Mouse (Mus musculus): ENCODE data around the gene Kti12. TPM values are rescaled to one million over a fixed set of nuclear protein-coding genes. Genes with fewer than 3 reads are reported as not detected.

The Kti12 gene
- polyA plus RNA-seq, 1 experiment from 2014 or later: 74.7 TPM

DNA sequence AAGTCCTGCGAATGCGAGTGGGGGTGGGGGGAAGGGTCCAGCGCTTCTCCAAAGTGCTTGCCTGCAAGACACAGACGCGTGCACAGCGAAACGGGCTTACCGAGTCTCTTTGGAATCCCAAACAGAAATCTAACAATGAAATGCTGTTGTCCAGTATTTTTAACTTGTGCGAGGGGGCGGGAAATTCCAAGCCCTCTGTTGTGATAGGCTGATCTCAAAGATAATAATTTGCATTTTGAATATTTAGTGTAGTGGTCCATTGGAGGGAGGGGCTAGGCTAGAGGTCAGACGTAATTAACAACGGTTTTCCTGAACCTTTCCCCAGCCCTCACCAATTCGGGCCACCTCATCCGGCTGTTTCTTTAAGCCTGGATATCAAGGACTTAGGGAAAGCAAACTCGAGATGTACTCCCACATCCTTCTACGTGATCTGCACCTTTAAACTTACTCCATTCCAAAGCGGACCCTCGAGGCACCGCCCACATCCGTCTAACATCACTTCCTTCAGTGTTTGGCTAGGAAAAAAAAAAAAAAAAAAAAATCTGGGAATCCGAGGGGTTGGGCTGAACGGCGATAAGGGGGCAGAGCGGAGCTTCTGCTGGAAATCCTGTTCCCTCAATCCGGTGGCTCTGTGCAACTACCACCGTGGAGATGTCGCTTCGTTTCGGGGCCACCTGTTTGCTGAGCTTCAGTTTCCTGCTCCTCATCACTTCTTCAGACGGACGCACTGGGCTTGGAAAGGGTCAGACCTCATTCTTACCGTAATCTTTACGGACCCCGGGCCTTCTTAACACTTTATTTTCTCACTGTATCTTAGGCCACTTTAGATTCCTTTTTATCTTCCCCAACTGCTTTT, 13.2 kb upstream of the Kti12 start, which contains the start of gene Txndc12:
Gene Txndc12 (plus strand): TSS at position 487 of the 856 bp plus-strand sequence.
- WGBS (ENCODE audit: insufficient replicate concordance): under 1% methylated on average over 34 of the region's 34 CpGs
- peak within 1 kb of the TSS; percentile 97 for H3K4me3 ChIP-seq

DNA sequence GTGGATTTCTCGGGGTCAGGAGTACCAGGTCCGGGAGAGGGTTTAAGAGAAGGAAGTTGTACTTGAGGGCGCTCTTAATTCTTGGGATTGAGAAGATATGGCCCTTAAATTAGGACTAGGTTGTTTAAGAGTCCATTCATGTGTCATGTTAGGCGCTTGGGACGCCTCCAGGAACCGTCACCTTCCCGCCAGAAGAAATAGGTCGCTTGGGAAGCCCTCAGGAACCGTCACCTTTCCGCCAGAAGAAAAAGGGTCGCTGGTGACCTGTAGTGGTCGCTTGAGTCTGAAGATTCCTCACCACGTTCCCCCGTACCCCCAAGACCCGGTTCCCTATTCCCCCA, 12.6 kb upstream of the Kti12 start:
- ATAC-seq: no peak
- peak overlapping the region; percentile 94 for H3K4me2 ChIP-seq
- peak overlapping the region; percentile 97 for H3K9ac ChIP-seq
- peak overlapping the region; percentile 94 for H3K27ac ChIP-seq
- no peaks in the 10 kb centered on the region for H3K9me3 ChIP-seq (replicated peaks)
- 2% methylated on average over 15 of the region's 15 CpGs for WGBS (ENCODE audit: insufficient replicate concordance)
- H3K27me3 ChIP-seq (replicated peaks): no peaks in the 10 kb centered on the region
- peaks cover 5% of the 10 kb centered on the region for H3K36me3 ChIP-seq
- peak overlapping the region; percentile 97 for H3K4me3 ChIP-seq
- H3K4me1 ChIP-seq: peaks cover 39% of the 10 kb centered on the region

More for the DNA sequence above, 13.2 kb upstream of the Kti12 start, which contains the start of gene Txndc12:
- Histone ChIP-seq H3K9ac (peak within 1 kb of the TSS; percentile 97), H3K27ac (peak within 1 kb of the TSS; percentile 94), H3K36me3 (peaks cover 11% of the 10 kb centered on the region), H3K4me1 (peaks cover 39% of the 10 kb centered on the region), H3K4me2 (peak within 1 kb of the TSS; percentile 94), H3K9me3 (replicated peaks) (no peaks in the 10 kb centered on the region), H3K27me3 (replicated peaks) (no peaks in the 10 kb centered on the region)
- ATAC-seq: peak; percentile 36

DNA sequence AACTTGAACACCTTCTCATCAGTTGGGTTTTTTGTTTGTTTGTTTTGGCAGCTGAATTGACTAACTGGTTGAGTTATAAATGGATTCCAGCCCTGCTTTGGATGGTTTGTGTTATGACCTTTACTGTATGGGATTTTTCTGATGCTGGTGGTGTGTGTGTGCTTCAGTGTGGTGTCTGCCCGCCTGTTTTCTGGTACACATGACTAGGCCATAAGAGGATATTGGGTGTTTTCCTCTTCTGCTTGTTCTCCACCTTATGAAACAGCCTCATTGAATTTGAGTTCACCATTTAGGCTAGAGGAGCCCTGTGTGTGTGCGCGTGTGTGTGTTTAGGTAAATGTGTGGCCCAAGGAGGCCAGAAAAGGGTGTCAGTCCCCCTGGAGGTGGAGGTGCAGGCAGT, 12.1 kb upstream of the Kti12 start:
- Histone ChIP-seq H3K4me2 (peak overlapping the region; percentile 94), H3K27ac (peak overlapping the region; percentile 94), H3K4me3 (peak overlapping the region; percentile 97), H3K9ac (peak overlapping the region; percentile 97), H3K9me3 (replicated peaks) (no peaks in the 10 kb centered on the region), H3K27me3 (replicated peaks) (no peaks in the 10 kb centered on the region), H3K36me3 (no peaks in the 10 kb centered on the region), H3K4me1 (peaks cover 39% of the 10 kb centered on the region)
- ATAC-seq: no peak
- WGBS (ENCODE audit: insufficient replicate concordance): 65% methylated on average over 3 of the region's 3 CpGs

DNA sequence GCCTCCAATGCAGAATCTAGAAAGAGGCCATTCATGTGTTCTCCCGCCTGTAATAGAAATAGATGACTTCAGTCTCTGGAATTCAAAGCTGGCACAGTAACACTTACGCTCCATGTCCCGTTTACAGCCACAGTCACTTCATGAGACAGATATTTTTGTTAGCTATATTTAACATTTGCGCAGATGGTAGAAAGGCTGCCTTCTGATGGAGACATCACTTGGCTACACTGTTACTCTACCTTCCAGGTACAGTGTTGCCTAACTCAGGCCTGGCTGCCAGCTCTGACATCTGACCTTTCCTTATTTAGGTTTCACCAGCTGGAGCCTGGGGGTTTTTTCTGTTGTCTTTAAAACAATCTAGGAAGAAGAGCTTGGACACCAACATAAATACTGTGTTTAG, 9.6 kb upstream of the Kti12 start:
- Histone ChIP-seq H3K4me2 (no peak overlapping the region), H3K36me3 (no peaks in the 10 kb centered on the region), H3K4me3 (no peak overlapping the region), H3K9ac (no peak overlapping the region), H3K27me3 (replicated peaks) (no peaks in the 10 kb centered on the region), H3K9me3 (replicated peaks) (no peaks in the 10 kb centered on the region), H3K4me1 (peaks cover 22% of the 10 kb centered on the region), H3K27ac (no peak overlapping the region)
- ATAC-seq: no peak
- 81% methylated on average over 4 of the region's 4 CpGs for WGBS (ENCODE audit: insufficient replicate concordance)

DNA sequence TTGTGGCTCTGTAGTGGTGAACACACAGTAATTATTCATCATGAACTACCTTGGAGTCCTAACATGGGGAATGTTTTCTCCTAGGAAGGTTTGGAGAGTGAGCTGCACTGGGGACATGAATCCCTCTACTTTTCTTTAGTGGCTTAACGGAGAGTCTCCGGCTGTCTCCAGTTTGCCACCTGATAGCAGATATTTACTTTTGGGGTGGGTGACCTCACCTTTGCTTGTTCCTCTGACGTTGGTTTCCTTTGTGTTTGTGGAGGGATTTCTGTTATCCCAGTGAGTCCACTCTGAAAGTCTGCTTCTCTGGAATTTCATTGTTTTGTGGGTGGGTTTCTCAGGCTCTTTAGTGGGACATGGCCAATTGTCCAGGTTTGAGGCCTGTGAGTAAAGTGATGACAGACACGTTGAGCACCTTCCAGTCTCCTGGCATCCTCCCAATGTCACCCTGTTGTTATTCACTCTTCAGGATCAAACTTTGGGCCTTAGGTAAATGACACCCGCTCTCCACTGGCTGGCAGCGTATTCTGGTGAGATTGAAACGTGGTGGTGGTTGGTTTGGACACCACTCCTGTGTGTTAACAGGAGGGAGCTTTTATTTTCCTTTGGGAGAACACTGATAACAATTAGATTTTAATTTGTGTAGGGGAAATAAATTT, 5.5 kb upstream of the Kti12 start:
- 70% methylated on average over 7 of the region's 7 CpGs for WGBS (ENCODE audit: insufficient replicate concordance)
- Histone ChIP-seq H3K36me3 (no peaks in the 10 kb centered on the region), H3K9me3 (replicated peaks) (no peaks in the 10 kb centered on the region), H3K27me3 (replicated peaks) (no peaks in the 10 kb centered on the region), H3K27ac (no peak overlapping the region), H3K4me2 (no peak overlapping the region), H3K4me1 (peaks cover 14% of the 10 kb centered on the region), H3K9ac (no peak overlapping the region), H3K4me3 (no peak overlapping the region)
- ATAC-seq: no peak

DNA sequence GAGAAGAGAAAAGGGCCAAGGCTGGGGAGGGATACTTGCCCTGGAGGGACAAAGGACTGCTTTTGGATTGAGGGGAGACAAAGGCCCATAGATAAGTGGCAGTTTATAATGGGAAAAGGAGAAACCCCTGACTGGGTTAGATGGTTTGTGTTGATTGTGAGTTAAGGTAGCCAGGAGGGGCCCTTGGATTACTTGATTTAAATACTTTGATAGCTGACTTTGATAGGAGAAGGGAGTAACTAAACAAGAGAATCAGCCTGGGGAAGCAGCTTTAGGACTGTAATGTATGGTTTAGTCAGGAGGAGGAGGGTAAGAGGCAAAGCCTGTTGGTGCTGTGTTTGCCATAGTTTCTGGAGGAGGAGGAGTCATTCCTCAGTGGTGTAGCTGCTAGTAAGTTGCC, 4.2 kb upstream of the Kti12 start:
- no peak for ATAC-seq
- H3K27ac ChIP-seq: no peak overlapping the region
- no peaks in the 10 kb centered on the region for H3K36me3 ChIP-seq
- H3K4me2 ChIP-seq: no peak overlapping the region
- H3K27me3 ChIP-seq (replicated peaks): no peaks in the 10 kb centered on the region
- H3K9ac ChIP-seq: 0 out of 2 replicates have a peak overlapping the region, but pooled peaks have one; percentile 4
- no peak overlapping the region for H3K4me3 ChIP-seq
- H3K4me1 ChIP-seq: peaks cover 16% of the 10 kb centered on the region
- H3K9me3 ChIP-seq (replicated peaks): no peaks in the 10 kb centered on the region

DNA sequence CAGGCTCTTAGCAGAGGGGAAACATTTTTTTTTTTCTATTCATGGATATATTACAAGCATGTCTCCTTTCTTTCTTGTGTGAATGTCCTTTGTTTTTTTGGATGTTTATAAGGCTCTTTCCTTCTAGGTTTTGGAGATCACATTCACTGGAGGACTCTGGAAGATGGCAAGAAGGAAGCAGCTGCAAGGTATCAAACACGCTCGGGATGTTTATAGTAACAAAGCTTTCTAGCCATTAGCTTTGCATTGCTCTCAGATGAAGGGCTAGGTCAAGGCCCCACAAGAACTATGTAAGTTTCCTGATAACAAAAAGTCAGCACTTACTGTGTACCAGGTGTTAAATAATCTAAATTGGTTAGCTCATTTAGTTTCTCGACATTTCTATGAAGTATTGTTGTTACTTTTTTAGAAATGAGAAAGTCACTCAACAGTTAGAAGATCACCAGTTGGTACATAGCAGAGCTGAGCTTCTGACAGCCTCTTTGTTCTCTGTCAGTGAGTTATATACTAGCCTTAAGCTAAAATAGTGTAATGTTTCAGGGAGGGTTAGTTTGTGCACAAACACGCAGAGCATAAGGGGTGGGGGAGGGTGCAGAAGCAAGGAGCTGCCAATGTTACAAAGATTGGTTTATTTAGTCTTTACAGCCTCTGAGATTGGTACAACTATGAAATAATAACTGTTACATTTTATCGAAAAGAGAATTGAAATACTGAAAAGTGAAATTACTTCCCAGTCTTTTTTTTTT, 1.6 kb upstream of the Kti12 start:
- no peak for ATAC-seq
- 0 out of 2 replicates have a peak, but pooled peaks cover 8% of the 10 kb centered on the region for H3K36me3 ChIP-seq
- no peaks in the 10 kb centered on the region for H3K9me3 ChIP-seq (replicated peaks)
- peaks cover 35% of the 10 kb centered on the region for H3K4me1 ChIP-seq
- 75% methylated on average over 5 of the region's 5 CpGs for WGBS (ENCODE audit: insufficient replicate concordance)
- no peak overlapping the region for H3K9ac ChIP-seq
- H3K4me3 ChIP-seq: no peak overlapping the region
- no peaks in the 10 kb centered on the region for H3K27me3 ChIP-seq (replicated peaks)
- H3K4me2 ChIP-seq: no peak overlapping the region
- no peak overlapping the region for H3K27ac ChIP-seq

DNA sequence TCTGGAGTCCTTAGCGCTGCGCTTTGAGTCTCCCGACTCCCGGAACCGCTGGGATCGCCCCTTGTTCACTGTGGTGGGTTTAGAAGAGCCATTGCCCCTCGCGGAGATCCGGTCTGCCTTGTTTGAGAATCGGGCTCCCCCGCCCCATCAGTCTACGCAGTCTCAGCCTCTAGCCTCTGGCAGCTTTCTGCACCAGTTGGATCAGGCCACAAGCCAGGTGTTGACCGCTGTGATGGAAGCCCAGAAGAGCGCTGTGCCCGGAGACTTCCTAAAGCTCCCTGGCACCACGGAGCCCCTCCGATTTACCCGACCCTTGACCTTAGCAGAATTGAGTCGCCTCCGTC, 892 bp downstream of the Kti12 start, which contains the start of gene A730015C16Rik:
Gene A730015C16Rik (minus strand): TSS at position 115 of the 344 bp plus-strand sequence.
- peak within 1 kb of the TSS; percentile 89 for H3K4me3 ChIP-seq
- peak; percentile 34 for ATAC-seq
- H3K4me1 ChIP-seq: peaks cover 30% of the 10 kb centered on the region
- peak within 1 kb of the TSS; percentile 91 for H3K4me2 ChIP-seq
- peaks cover 12% of the 10 kb centered on the region for H3K36me3 ChIP-seq
- H3K9me3 ChIP-seq (replicated peaks): no peaks in the 10 kb centered on the region
- peak within 1 kb of the TSS; percentile 87 for H3K9ac ChIP-seq
- no peaks in the 10 kb centered on the region for H3K27me3 ChIP-seq (replicated peaks)
- peak within 1 kb of the TSS; percentile 83 for H3K27ac ChIP-seq
- 4% methylated on average over 20 of the region's 20 CpGs for whole genome bisulfite sequencing (ENCODE audit: insufficient replicate concordance)

DNA sequence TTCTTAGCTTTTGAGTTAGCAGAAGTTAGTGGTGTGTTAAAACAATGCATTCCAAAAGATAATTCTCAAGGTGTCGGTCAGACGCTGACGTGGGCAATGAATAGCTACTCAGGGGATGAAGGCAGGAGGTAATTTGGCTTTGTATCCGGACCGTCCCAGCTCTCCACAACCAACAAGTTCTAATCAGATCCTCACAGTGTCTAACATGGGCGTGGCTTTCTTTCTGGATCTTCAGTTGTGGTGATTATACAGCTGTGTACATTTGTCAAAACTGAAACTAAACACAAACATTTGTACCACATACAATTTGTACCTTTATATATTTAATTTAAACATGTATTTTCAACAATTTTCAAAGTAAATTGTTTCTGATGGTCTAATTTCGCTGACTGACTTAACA, 19.2 kb downstream of the Kti12 start:
- Histone ChIP-seq H3K27me3 (replicated peaks) (0 out of 2 replicates have a peak, but pooled peaks cover 2% of the 10 kb centered on the region), H3K36me3 (peaks cover 11% of the 10 kb centered on the region), H3K4me3 (peak overlapping the region; percentile 20; the same call in 1 of the 2 replicates), H3K27ac (peak overlapping the region; percentile 42; the same call in 1 of the 2 replicates), H3K9me3 (replicated peaks) (no peaks in the 10 kb centered on the region), H3K9ac (0 out of 2 replicates have a peak overlapping the region, but pooled peaks have one; percentile 29), H3K4me1 (peaks cover 14% of the 10 kb centered on the region), H3K4me2 (peak overlapping the region; percentile 49)
- WGBS (ENCODE audit: insufficient replicate concordance): 43% methylated on average over 7 of the region's 7 CpGs
- peak; percentile 88 for ATAC-seq

DNA sequence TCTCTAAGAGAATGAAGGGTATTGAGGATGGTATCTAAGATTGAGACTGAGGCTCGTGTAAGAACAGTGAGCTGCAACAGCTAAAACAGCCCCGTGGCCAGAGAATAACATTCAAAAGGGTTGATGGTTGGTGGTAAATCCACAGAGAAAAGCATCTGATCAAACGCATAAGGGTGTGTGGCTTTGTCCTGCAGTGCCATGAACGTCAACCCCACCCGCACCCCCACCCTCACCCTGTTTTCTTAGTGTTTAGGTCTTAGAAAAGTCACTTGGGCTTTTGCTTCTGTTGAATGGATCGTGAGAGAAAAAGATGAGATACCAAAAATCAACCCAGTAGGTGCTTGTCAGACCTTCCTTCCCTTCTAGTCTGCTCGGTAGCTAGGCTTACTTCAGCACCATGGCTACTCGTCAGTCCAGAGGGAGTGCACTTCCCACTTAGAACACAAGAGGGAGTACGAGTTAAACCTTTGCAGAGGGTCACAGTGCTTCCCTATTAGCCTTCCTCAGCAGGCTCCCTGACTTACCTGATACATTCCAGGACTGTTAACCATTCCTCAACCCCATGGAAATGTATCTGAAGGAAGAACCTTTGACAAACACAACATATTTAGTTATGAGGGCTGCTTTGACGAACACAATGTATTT, 22.3 kb downstream of the Kti12 start:
- H3K4me1 ChIP-seq: peaks cover 14% of the 10 kb centered on the region
- H3K4me2 ChIP-seq: no peak overlapping the region
- no peak overlapping the region for H3K9ac ChIP-seq
- ATAC-seq: peak; percentile 71; the same call in 1 of the 2 replicates
- no peaks in the 10 kb centered on the region for H3K36me3 ChIP-seq
- H3K27ac ChIP-seq: no peak overlapping the region
- H3K4me3 ChIP-seq: no peak overlapping the region
- 0 out of 2 replicates have a peak, but pooled peaks cover 5% of the 10 kb centered on the region for H3K27me3 ChIP-seq (replicated peaks)
- WGBS (ENCODE audit: insufficient replicate concordance): 32% methylated on average over 10 of the region's 10 CpGs
- H3K9me3 ChIP-seq (replicated peaks): no peaks in the 10 kb centered on the region

DNA sequence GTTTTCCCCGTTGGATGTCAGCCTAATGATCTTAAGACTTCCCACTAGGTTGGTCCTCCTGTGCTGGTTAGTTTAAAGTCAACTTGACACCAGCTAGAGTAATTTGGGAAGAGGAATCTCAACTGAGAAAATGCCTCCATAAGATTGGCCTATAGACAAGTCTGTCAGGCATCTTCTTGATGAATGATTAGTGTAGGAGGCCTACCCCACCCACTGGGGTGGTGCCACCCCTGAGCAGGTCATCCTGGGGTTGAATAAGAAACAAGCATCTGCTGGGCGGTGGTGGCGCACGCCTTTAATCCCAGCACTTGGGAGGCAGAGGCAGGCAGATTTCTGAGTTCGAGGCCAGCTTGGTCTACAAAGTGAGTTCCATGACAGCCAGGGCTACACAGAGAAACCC, 26.2 kb downstream of the Kti12 start:
- no peak overlapping the region for H3K9ac ChIP-seq
- no peaks in the 10 kb centered on the region for H3K36me3 ChIP-seq
- 69% methylated on average over 5 of the region's 5 CpGs for WGBS (ENCODE audit: insufficient replicate concordance)
- ATAC-seq: no peak
- no peak overlapping the region for H3K4me2 ChIP-seq
- H3K4me1 ChIP-seq: peaks cover 5% of the 10 kb centered on the region
- no peak overlapping the region for H3K4me3 ChIP-seq
- H3K27ac ChIP-seq: no peak overlapping the region
- H3K9me3 ChIP-seq (replicated peaks): no peaks in the 10 kb centered on the region
- peaks cover 16% of the 10 kb centered on the region for H3K27me3 ChIP-seq (replicated peaks)
